Mouse (Mus musculus): ENCODE measurements around the gene Fut1.
"Not testable (repeated sequence)": the region's sequence is repeated elsewhere in the genome, so short reads cannot be mapped to it uniquely, and the experiment has no call there.

Gene Fut1

GRCm38 (mm10) chr7:45639561-45640027 is 22.5 kb downstream of the Fut1 start, which contains the start of gene Mamstr:
Gene Mamstr (plus strand): TSS chr7:45639977.
- no peak for DNase-seq (ENCODE audit: low spot score)

GRCm38 (mm10) chr7:45640191-45640957 is 23.3 kb downstream of the Fut1 start:
- no peak for DNase-seq (ENCODE audit: low spot score)

- peak; percentile 11 for DNase-seq (ENCODE audit: low spot score)
Measured at GRCm38 (mm10) chr7:45641391-45642040, 24.4 kb downstream of the Fut1 start.

GRCm38 (mm10) chr7:45642083-45642482 is 25.0 kb downstream of the Fut1 start:
- DNase-seq (ENCODE audit: low spot score), result no peak

- no peak for DNase-seq (ENCODE audit: low spot score)
Measured at GRCm38 (mm10) chr7:45642503-45643255, 25.6 kb downstream of the Fut1 start.

GRCm38 (mm10) chr7:45643441-45644178 is 26.5 kb downstream of the Fut1 start:
- DNase-seq (ENCODE audit: low spot score), result peak; percentile 62

- no peak for DNase-seq (ENCODE audit: low spot score)
Measured at GRCm38 (mm10) chr7:45644183-45644582, 27.1 kb downstream of the Fut1 start.

GRCm38 (mm10) chr7:45644872-45645590 is 27.9 kb downstream of the Fut1 start:
- no peak for DNase-seq (ENCODE audit: low spot score)

- DNase-seq (ENCODE audit: low spot score), result no peak
Measured at GRCm38 (mm10) chr7:45645591-45645971, 28.5 kb downstream of the Fut1 start.

- DNase-seq (ENCODE audit: low spot score), result no peak
Measured at GRCm38 (mm10) chr7:45646671-45647070, 29.6 kb downstream of the Fut1 start.

- DNase-seq (ENCODE audit: low spot score), result peak; percentile 48
Measured at GRCm38 (mm10) chr7:45649351-45649750, 32.3 kb downstream of the Fut1 start.

- not testable (repeated sequence) for DNase-seq (ENCODE audit: low spot score)
Measured at GRCm38 (mm10) chr7:45650484-45650883, 33.4 kb downstream of the Fut1 start.

- no peak for DNase-seq (ENCODE audit: low spot score)
Measured at GRCm38 (mm10) chr7:45654424-45655047, 37.4 kb downstream of the Fut1 start.

- DNase-seq (ENCODE audit: low spot score), result no peak
Measured at GRCm38 (mm10) chr7:45660746-45661478, 43.8 kb downstream of the Fut1 start.

- not testable (repeated sequence) for DNase-seq (ENCODE audit: low spot score)
Measured at GRCm38 (mm10) chr7:45661702-45662101, 44.6 kb downstream of the Fut1 start.

GRCm38 (mm10) chr7:45665303-45666138 is 48.4 kb downstream of the Fut1 start:
- DNase-seq (ENCODE audit: low spot score), result no peak

- DNase-seq (ENCODE audit: low spot score), result no peak
Measured at GRCm38 (mm10) chr7:45666161-45666560, 49.1 kb downstream of the Fut1 start, which contains the start of gene Fut2. Gene Fut2 (minus strand): TSS chr7:45666394.

GRCm38 (mm10) chr7:45667761-45668160 is 50.7 kb downstream of the Fut1 start:
- peak; percentile 22 for DNase-seq (ENCODE audit: low spot score)

- DNase-seq (ENCODE audit: low spot score), result no peak
Measured at GRCm38 (mm10) chr7:45668921-45669320, 51.8 kb downstream of the Fut1 start.
